Mouse (Mus musculus) cerebellum, adult 2 months (tissue): ENCODE results near the gene Cela3b. TPM values are rescaled to one million over a fixed set of nuclear protein-coding genes. Genes with fewer than 3 reads are reported as not detected.

Experiments
- DNase-seq, 2 experiments: peaks; one replicate each; pipeline ENCODE4 v3.0.0; 2021
- H3K27ac ChIP-seq: fragments of 200-500 bp; 2 replicates; pipeline ENCODE4 v1.5.1; 2012; ENCODE audit warnings: low read length, control low read depth, inconsistent platforms; ENCODE audit not compliant: insufficient read depth
- H3K27me3 ChIP-seq: fragments of 200-500 bp; 2 replicates; pipeline ENCODE4 v1.6.1; 2012; ENCODE audit warnings: inconsistent platforms, mild to moderate bottlenecking, low read length, moderate library complexity; ENCODE audit not compliant: control insufficient read depth, insufficient read depth
- H3K4me1 ChIP-seq: fragments of 200-500 bp; 2 replicates; pipeline ENCODE4 v1.6.1; 2011; ENCODE audit warnings: low read length; ENCODE audit not compliant: control insufficient read depth, insufficient read depth
- H3K4me3 ChIP-seq: fragments of 200-500 bp; replicated peaks from 2 replicates; pipeline ENCODE3; 2011; ENCODE audit warnings: mild to moderate bottlenecking, low read depth, low read length, control low read depth; ENCODE audit not compliant: insufficient read depth
- CTCF ChIP-seq: fragments of 200-500 bp; IDR thresholded peaks from 2 replicates; pipeline ENCODE4 v1.5.1; 2011; ENCODE audit warnings: low read depth, mild to moderate bottlenecking, control low read depth, low read length, moderate library complexity, borderline replicate concordance; ENCODE audit not compliant: insufficient read depth
- POLR2A ChIP-seq: fragments of 200-500 bp; IDR thresholded peaks from 2 replicates; pipeline ENCODE4 v1.6.1; 2011; ENCODE audit warnings: low read length, control low read depth, borderline replicate concordance; ENCODE audit not compliant: insufficient read depth
- WGBS: fragments of 180-500 bp; shearing (Covaris S2); methylation state at CpG from one replicate; pipeline ENCODE4 v1.1.7; 2018; 5-methylcytosine and 5-hydroxymethylcytosine counted together
- polyA plus RNA-seq: library from polyadenylated mRNA; depleted of rRNA; stranded (reverse); fragments of >200 nt; gene quantifications from 2 replicates; pipeline ENCODE4 v1.2.3, GENCODE M21; 2012

Gene Cela3b
- polyA plus RNA-seq, 1 experiment, result not detected

GRCm38 (mm10) chr4:137473701-137474388 is 43.5 kb upstream of the Cela3b start:
- 83% methylated on average over 18 of the region's 18 CpGs for WGBS
- H3K4me1 ChIP-seq, result no peaks in the 10 kb centered on the region
- no peak overlapping the region for H3K4me3 ChIP-seq
- H3K27ac ChIP-seq, result no peak overlapping the region
- no peaks in the 10 kb centered on the region for H3K27me3 ChIP-seq
- no peak for DNase-seq
- TF ChIP-seq CTCF (no peak), POLR2A (no peak)

GRCm38 (mm10) chr4:137473240-137473639 is 42.9 kb upstream of the Cela3b start:
- no peaks in the 10 kb centered on the region for H3K27me3 ChIP-seq
- DNase-seq, result no peak
- no peak overlapping the region for H3K4me3 ChIP-seq
- no peak overlapping the region for H3K27ac ChIP-seq
- 95% methylated on average over 8 of the region's 8 CpGs for WGBS
- TF ChIP-seq CTCF (no peak), POLR2A (no peak)
- H3K4me1 ChIP-seq, result no peaks in the 10 kb centered on the region

GRCm38 (mm10) chr4:137471326-137471725 is 41.0 kb upstream of the Cela3b start:
- no peak overlapping the region for H3K27ac ChIP-seq
- no peaks in the 10 kb centered on the region for H3K27me3 ChIP-seq
- no peak overlapping the region for H3K4me3 ChIP-seq
- DNase-seq, result no peak
- no peak for TF ChIP-seq POLR2A
- no peak for TF ChIP-seq CTCF
- WGBS, result 88% methylated on average over 8 of the region's 8 CpGs
- H3K4me1 ChIP-seq, result no peaks in the 10 kb centered on the region

GRCm38 (mm10) chr4:137470701-137471317 is 40.5 kb upstream of the Cela3b start:
- no peak for DNase-seq
- H3K4me1 ChIP-seq, result no peaks in the 10 kb centered on the region
- no peak overlapping the region for H3K4me3 ChIP-seq
- WGBS, result 89% methylated on average over 9 of the region's 9 CpGs
- H3K27ac ChIP-seq, result no peak overlapping the region
- no peaks in the 10 kb centered on the region for H3K27me3 ChIP-seq
- TF ChIP-seq POLR2A, result no peak
- no peak for TF ChIP-seq CTCF

- H3K4me1 ChIP-seq, result no peaks in the 10 kb centered on the region
- H3K4me3 ChIP-seq, result no peak overlapping the region
- H3K27me3 ChIP-seq, result no peaks in the 10 kb centered on the region
- no peak for TF ChIP-seq POLR2A
- TF ChIP-seq CTCF, result no peak
- DNase-seq, result no peak
- no peak overlapping the region for H3K27ac ChIP-seq
- WGBS, result 79% methylated on average over 15 of the region's 15 CpGs
Observed at GRCm38 (mm10) chr4:137469845-137470692, 39.7 kb upstream of the Cela3b start.

GRCm38 (mm10) chr4:137469081-137469844 is 38.9 kb upstream of the Cela3b start:
- no peak for TF ChIP-seq POLR2A
- no peak for TF ChIP-seq CTCF
- WGBS, result 21% methylated on average over 20 of the region's 20 CpGs
- Histone ChIP-seq H3K4me3 (peak overlapping the region; percentile 41), H3K27me3 (no peaks in the 10 kb centered on the region), H3K27ac (no peak overlapping the region), H3K4me1 (no peaks in the 10 kb centered on the region)
- no peak for DNase-seq

GRCm38 (mm10) chr4:137468260-137469080 is 38.1 kb upstream of the Cela3b start, which contains the start of gene Hspg2:
Gene Hspg2, plus strand, starts transcription at chr4:137468769.
- TF ChIP-seq POLR2A, result no peak
- no peak for TF ChIP-seq CTCF
- H3K27ac ChIP-seq, result no peak within 1 kb of the TSS
- no peaks in the 10 kb centered on the region for H3K4me1 ChIP-seq
- WGBS, result 2% methylated on average over 66 of the region's 72 CpGs
- peak; percentile 67 to 74 for DNase-seq
- no peaks in the 10 kb centered on the region for H3K27me3 ChIP-seq
- peak within 1 kb of the TSS; percentile 41 for H3K4me3 ChIP-seq
